Mouse (Mus musculus): ENCODE data around the gene Lmx1a. TPM values are rescaled to one million over a fixed set of nuclear protein-coding genes. Genes with fewer than 3 reads are reported as not detected.

Gene Lmx1a
- total RNA-seq, 4 experiments from 2014 or later: 0.07 TPM; not detected in 3

- no peak for DNase-seq
Observed at GRCm38 (mm10) chr1:167788684-167789413, 99.8 kb downstream of the Lmx1a start.

- no peak for DNase-seq
Observed at GRCm38 (mm10) chr1:167789448-167789847, 100.4 kb downstream of the Lmx1a start.

DNA sequence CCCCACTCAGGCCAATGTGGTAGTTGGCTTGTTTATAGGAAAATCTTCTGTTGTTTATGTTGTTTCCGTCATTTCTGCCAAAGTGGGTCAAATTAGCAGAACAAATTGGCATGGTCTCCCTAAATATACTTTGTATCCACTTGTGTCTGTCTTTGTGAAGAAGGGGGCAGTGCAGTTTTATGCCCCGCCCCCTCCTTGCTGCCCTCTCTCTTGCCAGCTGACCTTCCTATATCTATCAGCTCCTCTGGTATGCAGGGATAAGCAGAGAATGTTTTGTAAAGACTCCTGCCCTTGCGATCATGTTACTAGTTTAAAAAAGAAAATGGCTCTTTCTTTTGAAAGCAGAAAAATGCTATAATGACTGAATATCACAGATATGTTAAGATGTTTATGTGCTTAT lies 101.7 kb downstream of the Lmx1a start:
- DNase-seq: no peak

DNA sequence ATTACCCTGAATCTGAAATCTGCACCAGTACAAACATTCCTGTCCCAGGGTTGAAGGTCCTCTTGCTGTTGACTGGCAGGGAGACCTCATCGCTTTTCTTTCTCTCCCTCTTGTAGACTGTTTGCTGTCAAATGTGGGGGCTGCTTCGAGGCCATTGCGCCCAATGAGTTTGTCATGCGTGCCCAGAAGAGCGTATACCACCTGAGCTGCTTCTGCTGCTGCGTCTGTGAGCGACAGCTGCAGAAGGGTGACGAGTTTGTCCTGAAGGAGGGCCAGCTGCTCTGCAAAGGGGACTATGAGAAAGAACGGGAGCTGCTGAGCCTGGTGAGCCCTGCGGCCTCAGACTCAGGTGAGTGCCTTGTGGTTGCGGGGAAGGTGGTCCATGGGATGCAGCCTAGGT lies 102.2 kb downstream of the Lmx1a start:
- DNase-seq: no peak

- DNase-seq: no peak
Observed at GRCm38 (mm10) chr1:167801923-167802322, 112.9 kb downstream of the Lmx1a start.

DNA sequence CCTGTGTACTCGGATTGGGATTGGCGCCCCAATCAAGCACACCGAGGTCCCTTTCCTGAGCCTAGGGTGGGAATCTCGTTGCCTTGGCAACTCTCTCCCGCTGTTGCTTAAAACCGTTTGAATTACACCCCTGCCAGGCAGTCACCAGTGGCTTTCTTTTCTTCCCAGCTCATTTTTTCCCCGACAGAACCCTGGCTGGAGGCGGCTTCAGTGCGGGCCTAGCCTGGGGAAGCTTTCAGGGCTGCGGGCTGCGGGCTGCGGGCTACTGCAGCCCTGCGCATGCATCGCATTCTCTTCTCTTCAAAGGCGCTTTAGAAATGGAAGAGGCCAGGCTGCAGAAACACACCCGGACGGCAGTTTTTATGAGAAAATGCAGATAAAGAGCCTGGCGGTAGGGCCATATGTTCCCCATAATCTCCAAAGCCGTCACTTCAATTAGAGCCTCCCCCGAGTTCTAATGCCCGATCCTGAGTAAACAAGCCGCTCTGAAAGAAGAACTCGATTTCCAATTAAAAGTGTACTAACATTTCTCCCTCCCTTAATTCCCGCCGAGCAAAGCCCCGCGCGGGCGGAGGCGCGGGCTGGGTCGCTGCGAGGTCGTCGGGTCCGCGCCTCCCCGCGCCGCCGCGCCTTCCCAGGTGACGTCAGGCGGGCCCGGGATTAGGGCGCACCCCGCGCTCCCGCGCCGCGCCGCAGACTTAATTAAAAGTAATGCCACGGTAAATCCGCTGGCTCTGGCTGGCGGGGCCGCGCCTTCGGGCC lies 113.7 kb downstream of the Lmx1a start:
- no peak for DNase-seq

GRCm38 (mm10) chr1:167803351-167803981 lies 114.4 kb downstream of the Lmx1a start:
- no peak for DNase-seq

GRCm38 (mm10) chr1:167804836-167805235 lies 115.8 kb downstream of the Lmx1a start:
- DNase-seq: no peak

DNA sequence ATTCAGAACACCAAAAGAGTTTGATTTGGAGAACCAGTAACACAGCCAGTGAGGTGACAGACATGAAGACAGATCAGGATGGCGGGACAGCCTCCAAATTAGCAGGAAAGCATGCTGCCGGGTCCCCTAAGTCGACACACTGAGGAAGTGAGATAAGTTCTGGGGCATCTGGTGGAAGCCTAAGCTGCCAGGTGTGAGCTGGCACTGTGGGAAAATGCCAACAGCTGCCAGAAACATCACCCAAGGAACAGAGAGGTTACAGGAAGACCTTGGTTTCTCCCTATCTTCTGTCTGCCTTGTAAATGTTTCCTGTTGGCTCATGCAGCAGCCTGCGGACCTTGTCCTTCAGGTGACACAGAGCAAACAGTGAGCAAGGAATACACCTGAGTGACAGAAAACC lies 122.1 kb downstream of the Lmx1a start:
- no peak for DNase-seq

DNA sequence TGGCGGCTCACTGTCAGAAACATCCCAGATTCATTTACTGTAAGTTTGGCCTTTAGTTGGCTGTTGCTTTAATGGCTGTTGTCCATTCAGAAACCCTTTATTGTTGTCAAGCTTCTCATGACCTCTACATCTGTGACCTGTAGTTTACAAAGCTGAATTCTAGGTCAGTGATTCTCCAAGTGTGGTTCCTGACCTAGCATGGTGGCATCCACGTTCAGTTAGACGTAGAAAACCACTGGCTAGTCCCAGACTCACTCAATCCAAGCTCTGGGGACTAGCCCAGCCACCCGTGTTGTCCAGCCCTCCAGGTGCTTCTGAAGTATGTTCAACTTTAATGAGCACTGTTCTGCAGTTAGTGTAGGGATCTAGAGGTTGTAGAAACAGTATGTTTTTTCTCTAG lies 126.1 kb downstream of the Lmx1a start:
- no peak for DNase-seq

- DNase-seq: no peak
Observed at GRCm38 (mm10) chr1:167817028-167817427, 128.0 kb downstream of the Lmx1a start.

DNA sequence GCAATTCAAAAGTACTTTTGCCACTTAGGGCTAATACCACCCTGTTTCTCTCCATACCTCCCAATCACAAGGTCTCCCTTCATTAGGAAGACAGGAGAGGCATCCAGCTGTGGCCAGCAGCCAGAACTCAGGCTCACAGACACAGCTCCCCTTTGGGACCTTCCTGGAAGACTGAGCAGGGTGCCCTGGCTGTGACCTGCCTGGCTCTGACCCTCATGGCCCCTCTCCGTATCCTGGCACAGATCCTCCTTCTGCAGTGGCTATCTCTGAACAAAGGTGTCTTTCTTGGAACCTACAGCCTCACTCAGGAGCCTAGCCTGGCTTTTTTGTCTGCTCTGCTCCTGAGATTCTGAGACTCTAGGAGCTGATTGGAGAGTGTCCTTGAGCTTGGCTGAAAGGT lies 128.6 kb downstream of the Lmx1a start:
- no peak for DNase-seq

DNA sequence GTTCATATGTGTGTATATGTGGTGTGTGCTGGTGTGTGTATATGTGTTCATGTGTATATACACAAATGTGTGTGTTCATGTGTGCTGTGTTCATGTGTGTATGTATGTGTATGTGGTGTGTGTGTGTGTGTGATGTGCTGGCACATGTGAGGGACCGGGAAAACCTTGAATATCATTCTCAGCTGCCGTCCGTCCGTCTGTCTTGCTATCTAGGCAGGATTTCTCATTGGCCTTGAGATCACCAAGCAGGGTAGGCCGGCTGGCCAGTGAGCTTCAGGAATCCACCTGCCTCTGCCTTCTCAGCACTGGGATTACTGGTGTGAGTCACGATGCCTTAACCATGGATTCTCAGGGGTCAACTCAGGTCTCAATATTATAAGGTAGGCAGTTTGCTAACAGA lies 131.0 kb downstream of the Lmx1a start:
- DNase-seq: no peak

GRCm38 (mm10) chr1:167821125-167821524 lies 132.1 kb downstream of the Lmx1a start:
- no peak for DNase-seq

DNA sequence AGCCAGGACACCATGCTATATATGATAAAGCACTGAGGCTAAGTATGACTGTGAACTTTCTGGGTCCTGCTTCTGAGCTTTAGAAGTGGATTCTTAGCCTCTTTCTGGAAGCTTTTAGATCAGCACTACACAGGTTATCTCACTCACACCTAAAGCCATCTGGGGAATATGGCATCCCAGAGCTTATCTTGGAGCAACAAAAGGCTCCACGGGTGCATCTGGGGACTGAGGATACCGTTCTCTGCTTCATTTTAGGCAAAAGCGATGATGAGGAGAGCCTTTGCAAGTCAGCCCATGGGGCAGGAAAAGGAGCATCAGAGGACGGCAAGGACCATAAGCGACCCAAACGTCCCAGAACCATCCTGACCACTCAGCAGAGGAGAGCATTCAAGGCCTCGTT lies 141.3 kb downstream of the Lmx1a start:
- no peak for DNase-seq

GRCm38 (mm10) chr1:167831601-167832000 lies 142.6 kb downstream of the Lmx1a start:
- no peak for DNase-seq

DNA sequence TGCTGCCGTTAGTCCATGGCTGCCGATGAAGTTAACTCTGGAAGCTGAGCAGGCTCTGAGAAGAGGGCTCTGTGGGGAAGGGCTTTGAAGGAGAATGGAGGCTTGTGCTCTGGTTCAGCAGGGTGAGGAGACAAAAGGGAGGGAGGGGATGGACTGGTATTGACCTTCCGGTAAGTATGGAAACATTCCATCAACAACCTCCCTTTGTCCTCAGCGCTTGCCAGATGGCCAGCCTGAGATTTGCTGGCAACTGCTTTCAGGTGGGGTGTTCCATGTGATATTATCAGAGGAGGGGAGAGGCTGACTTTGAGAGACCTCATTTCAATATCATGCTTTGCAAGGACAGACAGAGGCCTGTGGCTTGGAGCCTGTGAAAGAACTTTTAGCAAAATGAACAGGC lies 165.8 kb downstream of the Lmx1a start:
- no peak for DNase-seq

GRCm38 (mm10) chr1:167872028-167872427 lies 183.0 kb downstream of the Lmx1a start:
- DNase-seq: no peak

- DNase-seq: no peak
Observed at GRCm38 (mm10) chr1:167874099-167874498, 185.1 kb downstream of the Lmx1a start.

- DNase-seq: no peak
Observed at GRCm38 (mm10) chr1:167877931-167878330, 188.9 kb downstream of the Lmx1a start.

- no peak for DNase-seq
Observed at GRCm38 (mm10) chr1:167878354-167878753, 189.3 kb downstream of the Lmx1a start.

GRCm38 (mm10) chr1:167885776-167886175 lies 196.7 kb downstream of the Lmx1a start:
- no peak for DNase-seq

DNA sequence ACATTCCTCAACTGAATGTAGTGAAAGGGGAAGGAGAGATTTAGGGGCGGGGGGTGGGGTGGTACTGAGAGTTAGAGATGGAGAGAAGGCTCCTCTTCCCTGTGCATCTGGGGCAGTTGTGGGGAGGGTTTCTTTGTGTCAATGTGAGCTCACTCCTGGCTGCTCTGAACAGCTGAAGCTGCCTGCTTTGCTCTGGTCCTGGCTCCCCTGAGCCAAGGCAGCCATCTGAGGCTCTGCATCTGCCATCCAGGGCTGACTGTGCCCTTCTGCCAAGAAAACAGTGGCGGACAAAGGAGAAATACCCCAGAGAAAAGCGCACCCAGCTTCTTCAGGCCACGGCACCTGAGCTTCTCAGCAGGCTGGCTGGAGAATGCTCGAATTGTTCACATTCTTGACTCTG lies 199.1 kb downstream of the Lmx1a start:
- no peak for DNase-seq

DNA sequence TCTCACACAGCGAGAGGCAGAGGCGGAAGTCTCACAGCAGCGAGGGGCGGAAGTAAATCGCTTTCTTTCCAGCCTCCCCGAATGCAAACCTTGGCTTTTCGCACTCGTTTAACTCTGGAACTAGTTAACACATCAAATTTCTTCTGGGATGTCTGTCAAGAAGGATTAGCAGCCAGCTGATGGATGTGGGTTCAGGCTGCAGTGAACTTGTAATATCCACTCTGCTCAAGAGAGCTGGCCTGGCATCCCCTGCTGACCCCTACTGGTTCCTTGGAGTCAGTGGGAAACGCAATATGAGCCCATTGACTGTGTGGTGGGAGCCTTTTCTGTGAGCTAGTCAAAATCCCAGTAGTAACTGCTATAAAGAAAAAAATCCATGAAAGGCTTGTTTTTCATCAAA lies 199.8 kb downstream of the Lmx1a start:
- no peak for DNase-seq

Measured in adrenal gland, adult 8-10 months (tissue).